Mouse (Mus musculus): ENCODE measurements around the gene Cdkn2b. TPM values are rescaled to one million over a fixed set of nuclear protein-coding genes. Genes with fewer than 3 reads are reported as not detected.

Cdkn2b gene
- polyA plus RNA-seq, 1 experiment from 2014 or later: 0.75 TPM

- H3K4me2 ChIP-seq: no peak overlapping the region
- no peaks in the 10 kb centered on the region for H3K9me3 ChIP-seq
- no peaks in the 10 kb centered on the region for H3K36me3 ChIP-seq
- H3K4me3 ChIP-seq: no peak overlapping the region
- peaks cover 88% of the 10 kb centered on the region for H3K27me3 ChIP-seq (replicated peaks)
- 16% methylated on average over 1 of the region's 1 CpGs for WGBS
- no peak for ATAC-seq (ENCODE audit: extremely low read depth, insufficient number of reproducible peaks, low FRiP score, low TSS enrichment)
- H3K27ac ChIP-seq (replicated peaks): no peak overlapping the region
- no peak overlapping the region for H3K9ac ChIP-seq
- H3K4me1 ChIP-seq: peaks cover 5% of the 10 kb centered on the region
Measured at GRCm38 (mm10) chr4:89286566-89286965, 24.3 kb downstream of the Cdkn2b start.

DNA sequence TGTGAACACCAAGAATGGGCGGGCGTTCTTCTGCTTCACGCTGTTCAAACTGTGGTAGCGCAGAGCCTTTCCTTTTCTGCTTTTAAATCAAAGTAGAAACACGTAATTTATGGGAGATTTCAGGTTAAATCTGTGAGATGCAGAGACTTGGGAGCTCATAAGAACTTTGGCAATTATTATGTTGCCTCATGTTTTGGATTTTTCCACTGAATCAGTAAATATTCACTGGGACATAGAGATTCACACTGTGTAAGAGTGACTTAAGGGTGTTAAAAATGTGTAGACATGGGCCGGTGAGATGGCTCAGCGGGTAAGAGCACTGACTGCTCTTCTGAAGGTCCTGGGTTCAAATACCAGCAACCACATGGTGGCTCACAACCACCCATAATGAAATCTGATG, 25.2 kb downstream of the Cdkn2b start:
- no peak overlapping the region for H3K4me3 ChIP-seq
- H3K27ac ChIP-seq (replicated peaks): no peak overlapping the region
- no peaks in the 10 kb centered on the region for H3K9me3 ChIP-seq
- no peak overlapping the region for H3K4me2 ChIP-seq
- 33% methylated on average over 7 of the region's 7 CpGs for WGBS
- ATAC-seq (ENCODE audit: extremely low read depth, insufficient number of reproducible peaks, low FRiP score, low TSS enrichment): no peak
- H3K27me3 ChIP-seq (replicated peaks): peaks cover 88% of the 10 kb centered on the region
- no peaks in the 10 kb centered on the region for H3K36me3 ChIP-seq
- H3K4me1 ChIP-seq: peaks cover 5% of the 10 kb centered on the region
- no peak overlapping the region for H3K9ac ChIP-seq

DNA sequence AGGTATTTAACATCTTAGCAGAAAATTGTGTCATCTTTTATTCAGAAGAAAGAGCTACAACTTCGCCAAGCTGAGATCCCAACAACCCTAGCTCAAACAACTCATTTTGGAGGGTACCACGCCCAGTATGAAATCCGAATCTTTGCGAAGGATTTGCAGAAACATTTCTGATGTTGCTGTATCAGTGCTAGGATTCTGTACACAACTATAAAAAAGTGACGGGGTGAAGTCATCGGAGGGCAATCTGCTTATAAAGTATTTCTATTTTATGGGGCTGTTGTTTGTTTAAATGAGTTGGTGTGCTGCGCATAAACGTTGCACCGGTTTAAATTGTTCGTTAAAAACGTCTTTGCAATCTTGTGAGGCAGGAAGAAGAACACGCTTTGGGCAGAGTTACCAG, 28.2 kb downstream of the Cdkn2b start:
- 2% methylated on average over 12 of the region's 12 CpGs for WGBS

DNA sequence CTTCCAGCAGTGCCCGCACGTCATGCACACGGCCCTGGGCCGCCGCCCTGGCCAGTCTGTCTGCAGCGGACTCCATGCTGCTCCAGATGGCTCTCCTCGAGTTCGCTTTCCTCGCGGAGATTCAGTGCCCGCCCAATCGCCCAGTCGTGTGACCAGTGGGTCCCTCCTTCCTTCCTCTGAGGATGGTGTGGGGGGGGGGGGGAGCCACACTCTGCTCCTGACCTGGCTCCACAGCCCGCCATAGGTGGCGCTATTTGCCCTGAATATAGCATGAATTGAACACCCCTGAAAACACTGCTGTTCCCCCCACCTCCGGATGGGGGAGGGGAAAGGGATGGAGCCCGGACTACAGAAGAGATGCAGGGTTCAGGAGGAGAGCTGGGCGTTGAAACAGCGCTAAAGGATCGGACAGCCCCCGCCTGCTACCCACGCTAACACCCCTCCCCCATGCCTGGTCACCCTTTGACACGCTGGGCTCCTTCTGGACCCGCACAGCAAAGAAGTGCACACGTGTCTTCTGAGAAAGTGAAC, 28.7 kb downstream of the Cdkn2b start:
- Histone ChIP-seq H3K27ac (replicated peaks) (no peak overlapping the region), H3K4me1 (peaks cover 5% of the 10 kb centered on the region), H3K4me2 (peak overlapping the region; percentile 51), H3K36me3 (no peaks in the 10 kb centered on the region), H3K9me3 (no peaks in the 10 kb centered on the region), H3K4me3 (peak overlapping the region; percentile 17), H3K9ac (no peak overlapping the region), H3K27me3 (replicated peaks) (peaks cover 89% of the 10 kb centered on the region)
- WGBS: under 1% methylated on average over 25 of the region's 25 CpGs
- no peak for ATAC-seq (ENCODE audit: extremely low read depth, insufficient number of reproducible peaks, low FRiP score, low TSS enrichment)

More for the DNA sequence above, 28.2 kb downstream of the Cdkn2b start:
- Histone ChIP-seq H3K36me3 (no peaks in the 10 kb centered on the region), H3K4me3 (no peak overlapping the region), H3K4me2 (no peak overlapping the region), H3K4me1 (peaks cover 5% of the 10 kb centered on the region), H3K27ac (replicated peaks) (no peak overlapping the region), H3K27me3 (replicated peaks) (peaks cover 88% of the 10 kb centered on the region), H3K9me3 (no peaks in the 10 kb centered on the region), H3K9ac (no peak overlapping the region)
- no peak for ATAC-seq (ENCODE audit: extremely low read depth, insufficient number of reproducible peaks, low FRiP score, low TSS enrichment)

GRCm38 (mm10) chr4:89281236-89281635, 29.6 kb downstream of the Cdkn2b start:
- H3K4me1 ChIP-seq: peaks cover 5% of the 10 kb centered on the region
- H3K27ac ChIP-seq (replicated peaks): no peak overlapping the region
- no peak overlapping the region for H3K9ac ChIP-seq
- H3K27me3 ChIP-seq (replicated peaks): peaks cover 93% of the 10 kb centered on the region
- 3% methylated on average over 7 of the region's 7 CpGs for WGBS
- H3K9me3 ChIP-seq: no peaks in the 10 kb centered on the region
- no peak overlapping the region for H3K4me2 ChIP-seq
- no peaks in the 10 kb centered on the region for H3K36me3 ChIP-seq
- no peak overlapping the region for H3K4me3 ChIP-seq
- ATAC-seq (ENCODE audit: extremely low read depth, insufficient number of reproducible peaks, low FRiP score, low TSS enrichment): no peak

DNA sequence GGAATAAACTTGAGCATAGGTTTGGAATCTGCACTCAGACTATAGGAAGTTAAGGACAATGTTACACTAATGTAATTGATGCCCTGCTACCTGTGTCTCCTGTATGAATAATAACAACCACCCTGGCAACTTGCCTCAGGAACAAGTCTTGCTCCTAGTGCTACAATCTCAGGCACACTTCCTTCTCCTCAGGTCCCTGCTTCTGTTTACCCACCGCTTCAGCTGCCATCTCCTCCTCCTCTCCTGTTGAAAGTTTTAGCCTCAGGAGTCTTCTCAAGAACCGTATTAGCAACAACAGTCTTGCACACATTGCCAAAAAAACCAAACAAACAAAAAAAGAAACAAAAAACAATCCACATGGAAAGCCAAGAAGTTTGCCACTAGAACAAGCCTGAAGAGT, 31.2 kb downstream of the Cdkn2b start:
- Histone ChIP-seq H3K9me3 (no peaks in the 10 kb centered on the region), H3K27me3 (replicated peaks) (peaks cover 98% of the 10 kb centered on the region), H3K36me3 (no peaks in the 10 kb centered on the region), H3K4me2 (no peak overlapping the region), H3K4me1 (peaks cover 5% of the 10 kb centered on the region), H3K4me3 (no peak overlapping the region), H3K27ac (replicated peaks) (no peak overlapping the region), H3K9ac (no peak overlapping the region)
- ATAC-seq (ENCODE audit: extremely low read depth, insufficient number of reproducible peaks, low FRiP score, low TSS enrichment): no peak
- whole genome bisulfite sequencing: 0% methylated on average over 2 of the region's 2 CpGs

DNA sequence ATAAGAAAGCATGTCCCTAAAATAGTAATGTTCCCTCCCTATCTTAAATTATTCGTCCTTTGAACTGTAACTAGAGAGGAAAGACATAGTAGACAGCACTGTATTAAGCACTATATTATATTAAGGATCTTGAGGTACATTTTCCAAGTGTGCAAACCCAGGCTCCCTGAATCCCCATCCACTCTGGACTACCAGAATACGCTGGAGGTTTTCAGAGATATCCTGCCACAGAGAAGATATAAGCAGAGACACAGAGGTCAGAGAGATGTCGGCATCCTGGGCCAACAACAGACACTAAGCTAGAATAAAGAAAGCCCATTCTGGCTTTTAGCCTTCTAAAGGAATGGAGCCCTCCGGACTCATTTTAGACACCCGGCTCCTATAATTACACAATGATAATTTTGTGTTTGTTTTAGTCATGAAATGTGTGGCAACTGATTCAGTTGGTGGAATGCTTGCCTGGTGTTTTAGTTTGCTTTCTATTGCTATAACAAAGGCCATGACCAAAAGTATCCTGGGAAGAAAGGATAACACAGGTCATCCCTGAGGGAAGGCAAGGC, 33.4 kb downstream of the Cdkn2b start:
- no peaks in the 10 kb centered on the region for H3K9me3 ChIP-seq
- no peaks in the 10 kb centered on the region for H3K36me3 ChIP-seq
- H3K4me3 ChIP-seq: no peak overlapping the region
- ATAC-seq (ENCODE audit: extremely low read depth, insufficient number of reproducible peaks, low FRiP score, low TSS enrichment): no peak
- no peak overlapping the region for H3K9ac ChIP-seq
- H3K27ac ChIP-seq (replicated peaks): no peak overlapping the region
- 7% methylated on average over 5 of the region's 5 CpGs for WGBS
- no peak overlapping the region for H3K4me2 ChIP-seq
- peaks cover 99% of the 10 kb centered on the region for H3K27me3 ChIP-seq (replicated peaks)
- peaks cover 8% of the 10 kb centered on the region for H3K4me1 ChIP-seq

- Histone ChIP-seq H3K9ac (no peak overlapping the region), H3K36me3 (no peaks in the 10 kb centered on the region), H3K4me3 (no peak overlapping the region), H3K27ac (replicated peaks) (no peak overlapping the region), H3K4me1 (0 out of 2 replicates have a peak, but pooled peaks cover 2% of the 10 kb centered on the region), H3K27me3 (replicated peaks) (peaks cover 99% of the 10 kb centered on the region), H3K4me2 (no peak overlapping the region), H3K9me3 (no peaks in the 10 kb centered on the region)
- no peak for ATAC-seq (ENCODE audit: extremely low read depth, insufficient number of reproducible peaks, low FRiP score, low TSS enrichment)
- WGBS: 2% methylated on average over 37 of the region's 37 CpGs
Measured at GRCm38 (mm10) chr4:89276669-89277219, 34.1 kb downstream of the Cdkn2b start.

GRCm38 (mm10) chr4:89275811-89276584, 34.8 kb downstream of the Cdkn2b start:
- H3K4me3 ChIP-seq: no peak overlapping the region
- 3% methylated on average over 25 of the region's 25 CpGs for WGBS
- no peaks in the 10 kb centered on the region for H3K9me3 ChIP-seq
- H3K4me2 ChIP-seq: no peak overlapping the region
- H3K36me3 ChIP-seq: no peaks in the 10 kb centered on the region
- H3K27ac ChIP-seq (replicated peaks): no peak overlapping the region
- no peak overlapping the region for H3K9ac ChIP-seq
- no peak for ATAC-seq (ENCODE audit: extremely low read depth, insufficient number of reproducible peaks, low FRiP score, low TSS enrichment)
- peaks cover 97% of the 10 kb centered on the region for H3K27me3 ChIP-seq (replicated peaks)
- 0 out of 2 replicates have a peak, but pooled peaks cover 2% of the 10 kb centered on the region for H3K4me1 ChIP-seq

DNA sequence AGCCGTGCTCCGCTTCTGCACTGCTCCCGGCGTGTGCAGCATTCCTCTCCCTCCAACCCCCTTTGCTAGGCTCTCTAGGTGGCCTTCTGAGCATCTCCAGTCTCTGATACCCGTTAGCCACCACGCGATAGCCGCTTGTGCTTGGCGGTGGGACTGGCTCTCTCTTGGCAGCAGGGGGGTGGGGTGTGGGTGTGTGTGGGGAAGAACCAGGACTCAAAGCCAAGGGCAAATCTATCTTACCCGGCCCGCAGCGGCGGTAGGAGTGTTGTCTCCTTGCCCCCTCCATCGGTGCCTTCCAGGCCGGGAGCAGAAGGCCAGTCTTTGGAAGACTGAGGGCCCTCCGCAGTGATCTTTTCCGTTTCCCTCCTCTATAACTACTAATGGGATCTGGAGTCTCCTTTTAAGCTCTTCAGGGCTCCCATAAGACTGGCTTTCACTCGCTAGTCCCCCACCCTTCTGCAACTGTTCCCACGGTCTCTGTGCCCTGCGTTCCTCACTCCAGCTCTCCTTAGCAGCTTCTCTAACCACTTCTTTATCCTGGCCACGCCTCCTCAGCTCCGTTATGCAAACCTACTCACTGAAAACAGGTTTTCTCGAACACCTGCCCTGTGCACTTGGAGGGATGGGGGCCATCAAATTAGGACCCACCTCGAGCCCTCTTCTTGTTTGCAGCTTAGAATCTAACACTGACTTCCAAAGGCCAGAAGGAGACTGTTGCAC, 35.9 kb downstream of the Cdkn2b start:
- Histone ChIP-seq H3K4me2 (no peak overlapping the region), H3K36me3 (no peaks in the 10 kb centered on the region), H3K27ac (replicated peaks) (no peak overlapping the region), H3K9me3 (no peaks in the 10 kb centered on the region), H3K9ac (no peak overlapping the region), H3K4me3 (no peak overlapping the region), H3K4me1 (0 out of 2 replicates have a peak, but pooled peaks cover 2% of the 10 kb centered on the region), H3K27me3 (replicated peaks) (peaks cover 97% of the 10 kb centered on the region)
- WGBS: 1% methylated on average over 24 of the region's 24 CpGs
- no peak for ATAC-seq (ENCODE audit: extremely low read depth, insufficient number of reproducible peaks, low FRiP score, low TSS enrichment)

DNA sequence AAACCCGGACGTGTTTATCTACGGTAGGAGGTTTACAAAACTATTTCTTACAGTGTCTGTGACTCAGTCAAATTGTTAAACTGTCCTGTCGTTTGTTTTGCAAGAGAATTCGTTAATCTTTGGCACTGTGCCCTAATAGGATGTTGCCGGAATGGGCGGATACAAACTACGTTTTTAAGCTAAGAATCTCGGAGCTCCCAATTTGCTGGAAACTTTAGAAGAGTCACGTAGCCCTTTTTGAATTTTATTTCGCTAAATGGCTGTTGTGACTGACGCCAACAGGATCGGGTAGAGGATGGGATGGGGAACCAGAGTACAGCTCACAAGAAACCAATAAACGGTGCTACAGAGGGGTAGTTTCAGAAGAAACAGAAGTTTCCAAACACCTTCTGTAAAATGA, 36.8 kb downstream of the Cdkn2b start:
- ATAC-seq (ENCODE audit: extremely low read depth, insufficient number of reproducible peaks, low FRiP score, low TSS enrichment): no peak
- Histone ChIP-seq H3K9me3 (no peaks in the 10 kb centered on the region), H3K4me1 (0 out of 2 replicates have a peak, but pooled peaks cover 2% of the 10 kb centered on the region), H3K4me2 (no peak overlapping the region), H3K36me3 (no peaks in the 10 kb centered on the region), H3K27me3 (replicated peaks) (peaks cover 94% of the 10 kb centered on the region), H3K4me3 (no peak overlapping the region), H3K9ac (no peak overlapping the region), H3K27ac (replicated peaks) (no peak overlapping the region)
- 2% methylated on average over 14 of the region's 14 CpGs for WGBS

Data from heart, embryonic 13.5 days (tissue).